Mouse (Mus musculus) liver, postnatal 0 days (tissue): ENCODE results near the gene Kifc5b. TPM values are rescaled to one million over a fixed set of nuclear protein-coding genes. Genes with fewer than 3 reads are reported as not detected.

Source experiments
- ATAC-seq: fragments of 200-750 bp; cut with Nextera tagmentation; 2 replicates; pipeline ENCODE4 v1.8.0; 2017; ENCODE audit warnings: mild to moderate bottlenecking, moderate library complexity
- DNase-seq: peaks from one replicate; pipeline ENCODE4 v3.0.0-alpha.2; 2016
- H3K27ac ChIP-seq: fragments of 300-500 bp; sonication (generic); 2 replicates; pipeline ENCODE4 v1.5.1; 2014; ENCODE audit warnings: antibody characterized with exemption, moderate library complexity, mild to moderate bottlenecking, low read depth
- H3K27me3 ChIP-seq: fragments of 300-500 bp; sonication (generic); 2 replicates; pipeline ENCODE4 v1.6.1; 2014; ENCODE audit warnings: low read length, control low read depth, mixed read lengths; ENCODE audit not compliant: insufficient read depth
- H3K36me3 ChIP-seq: fragments of 300-500 bp; sonication (generic); replicated peaks from 2 replicates; pipeline ENCODE4 v1.6.1; 2014; ENCODE audit warnings: mild to moderate bottlenecking, control low read depth, low read length, moderate library complexity, mixed read lengths; ENCODE audit not compliant: insufficient read depth
- H3K4me1 ChIP-seq: fragments of 300-500 bp; sonication (generic); 2 replicates; pipeline ENCODE4 v1.6.1; 2014; ENCODE audit warnings: antibody characterized with exemption, mild to moderate bottlenecking, control low read depth; ENCODE audit not compliant: insufficient read depth
- H3K4me2 ChIP-seq: fragments of 300-500 bp; sonication (generic); 2 replicates; pipeline ENCODE4 v1.6.1; 2014; ENCODE audit warnings: low read depth, mild to moderate bottlenecking, low read length, moderate library complexity, mixed read lengths
- H3K4me3 ChIP-seq: fragments of 300-500 bp; sonication (generic); 2 replicates; pipeline ENCODE4 v1.5.1; 2014; ENCODE audit warnings: low read depth, low read length
- H3K9ac ChIP-seq: fragments of 300-500 bp; sonication (generic); replicated peaks from 2 replicates; pipeline ENCODE4 v1.6.1; 2014; ENCODE audit warnings: mild to moderate bottlenecking, moderate library complexity
- H3K9me3 ChIP-seq: fragments of 300-500 bp; sonication (generic); 2 replicates; pipeline ENCODE4 v1.6.1; 2016; ENCODE audit warnings: mild to moderate bottlenecking, control low read depth, low read length, mixed read lengths
- CTCF ChIP-seq: sonication (generic); IDR thresholded peaks from 2 replicates; pipeline ENCODE4 v1.5.1; 2016; ENCODE audit warnings: antibody characterized with exemption, low read depth
- EP300 ChIP-seq: IDR thresholded peaks from 2 replicates; pipeline ENCODE4 v1.6.1; 2016; ENCODE audit warnings: antibody characterized with exemption, low read depth, mild to moderate bottlenecking
- WGBS: fragments of 180-500 bp; shearing (Covaris S2); extraction: QIAGEN DNeasy Blood & Tissue Kit; methylation state at CpG from one replicate; pipeline ENCODE4 v1.1.7; 2014; ENCODE audit not compliant: insufficient replicate concordance; 5-methylcytosine and 5-hydroxymethylcytosine counted together
- polyA plus RNA-seq: library from polyadenylated mRNA; unstranded; fragments of >200 nt; fragmentation: Nextera tagmentation; extraction: Ambion mirVana; gene quantifications from 2 replicates; pipeline ENCODE4 v1.2.1, GENCODE M21; 2015

Kifc5b gene
- polyA plus RNA-seq, 1 experiment from 2014 or later: 2.7 TPM

GRCm38 (mm10) chr17:26961572-26962240, 44.8 kb downstream of the Kifc5b start:
- 83% methylated on average over 21 of the region's 21 CpGs for WGBS
- no peak for ATAC-seq
- 0 out of 2 replicates have a peak, but pooled peaks cover 3% of the 10 kb centered on the region for H3K36me3 ChIP-seq
- H3K4me1 ChIP-seq: peaks cover 8% of the 10 kb centered on the region; the same call in 1 of the 2 replicates
- H3K4me2 ChIP-seq: no peak overlapping the region
- H3K27me3 ChIP-seq: no peaks in the 10 kb centered on the region
- no peak overlapping the region for H3K27ac ChIP-seq
- no peak overlapping the region for H3K4me3 ChIP-seq
- TF ChIP-seq EP300 (no peak), CTCF (no peak)
- no peak for DNase-seq
- no peak overlapping the region for H3K9ac ChIP-seq
- H3K9me3 ChIP-seq: no peaks in the 10 kb centered on the region

- DNase-seq: no peak
- no peak overlapping the region for H3K4me2 ChIP-seq
- H3K9ac ChIP-seq: no peak overlapping the region
- no peak overlapping the region for H3K27ac ChIP-seq
- no peaks in the 10 kb centered on the region for H3K27me3 ChIP-seq
- H3K4me1 ChIP-seq: peaks cover 6% of the 10 kb centered on the region
- TF ChIP-seq EP300: no peak
- no peak for TF ChIP-seq CTCF
- H3K36me3 ChIP-seq: no peaks in the 10 kb centered on the region
- no peaks in the 10 kb centered on the region for H3K9me3 ChIP-seq
- no peak for ATAC-seq
- no peak overlapping the region for H3K4me3 ChIP-seq
- 88% methylated on average over 11 of the region's 11 CpGs for WGBS
Measured at GRCm38 (mm10) chr17:26966993-26967392, 50.1 kb downstream of the Kifc5b start.

- no peak overlapping the region for H3K4me2 ChIP-seq
- H3K9me3 ChIP-seq: no peaks in the 10 kb centered on the region
- H3K4me3 ChIP-seq: no peak overlapping the region
- 78% methylated on average over 6 of the region's 6 CpGs for WGBS
- H3K27ac ChIP-seq: no peak overlapping the region
- H3K27me3 ChIP-seq: no peaks in the 10 kb centered on the region
- DNase-seq: no peak
- H3K36me3 ChIP-seq: no peaks in the 10 kb centered on the region
- no peak for ATAC-seq
- TF ChIP-seq EP300 (no peak), CTCF (no peak)
- H3K9ac ChIP-seq: no peak overlapping the region
- H3K4me1 ChIP-seq: peaks cover 8% of the 10 kb centered on the region
Measured at GRCm38 (mm10) chr17:26967477-26967876, 50.6 kb downstream of the Kifc5b start.

DNA sequence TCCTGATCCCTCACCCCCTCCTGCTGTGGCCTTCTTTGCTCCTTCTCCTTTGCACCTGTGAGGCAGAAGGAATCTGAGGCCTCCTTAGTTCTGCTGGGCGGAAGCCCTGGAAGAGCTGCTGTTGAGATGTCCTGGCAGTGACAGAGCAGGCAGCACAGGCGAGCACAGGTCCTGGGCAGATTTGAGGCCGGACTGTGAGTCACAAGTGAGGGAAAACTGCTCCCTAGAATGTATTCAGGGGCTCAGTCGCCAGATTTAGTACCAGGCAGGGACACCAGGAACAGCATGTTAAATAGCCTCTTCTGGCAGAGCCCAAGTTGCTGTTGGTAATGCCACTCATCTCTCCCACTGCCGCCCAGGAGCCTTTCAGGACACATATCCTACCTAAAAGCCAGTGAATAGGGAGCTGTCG, 51.3 kb downstream of the Kifc5b start:
- no peak overlapping the region for H3K4me2 ChIP-seq
- H3K4me3 ChIP-seq: no peak overlapping the region
- DNase-seq (no peak), ATAC-seq (no peak)
- H3K36me3 ChIP-seq: no peaks in the 10 kb centered on the region
- no peak for TF ChIP-seq CTCF
- TF ChIP-seq EP300: no peak
- no peak overlapping the region for H3K27ac ChIP-seq
- H3K27me3 ChIP-seq: no peaks in the 10 kb centered on the region
- peaks cover 8% of the 10 kb centered on the region for H3K4me1 ChIP-seq
- no peaks in the 10 kb centered on the region for H3K9me3 ChIP-seq
- 86% methylated on average over 6 of the region's 6 CpGs for WGBS
- H3K9ac ChIP-seq: no peak overlapping the region

GRCm38 (mm10) chr17:26969257-26969656, 52.4 kb downstream of the Kifc5b start:
- Histone ChIP-seq H3K9me3 (no peaks in the 10 kb centered on the region), H3K27me3 (no peaks in the 10 kb centered on the region), H3K9ac (no peak overlapping the region), H3K27ac (no peak overlapping the region), H3K4me2 (no peak overlapping the region), H3K36me3 (no peaks in the 10 kb centered on the region), H3K4me1 (peaks cover 15% of the 10 kb centered on the region), H3K4me3 (no peak overlapping the region)
- no peak for ATAC-seq
- WGBS: 87% methylated on average over 6 of the region's 6 CpGs
- TF ChIP-seq EP300 (no peak), CTCF (no peak)
- DNase-seq: no peak

DNA sequence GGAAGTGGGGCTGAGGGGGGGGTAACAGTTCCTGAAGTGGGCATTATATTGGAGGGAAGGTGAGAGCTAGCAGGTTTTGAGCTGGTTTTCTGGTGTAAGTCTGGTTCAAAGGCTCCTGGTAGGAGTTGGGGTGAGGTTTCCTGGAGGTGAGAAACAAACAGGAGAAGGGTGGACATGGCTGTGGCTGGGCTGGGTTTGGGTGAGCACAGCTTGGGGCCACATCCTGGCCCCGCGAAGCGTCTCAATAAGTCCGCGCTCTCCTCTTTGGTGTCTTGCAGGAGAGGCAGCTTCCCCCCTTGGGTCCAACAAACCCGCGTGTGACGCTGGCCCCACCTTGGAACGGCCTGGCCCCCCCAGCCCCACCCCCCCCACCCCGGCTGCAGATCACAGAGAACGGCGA, 53.3 kb downstream of the Kifc5b start:
- Histone ChIP-seq H3K4me1 (peaks cover 18% of the 10 kb centered on the region), H3K9ac (no peak overlapping the region), H3K27ac (no peak overlapping the region), H3K4me3 (no peak overlapping the region), H3K4me2 (no peak overlapping the region), H3K9me3 (no peaks in the 10 kb centered on the region), H3K27me3 (no peaks in the 10 kb centered on the region), H3K36me3 (no peaks in the 10 kb centered on the region)
- no peak for DNase-seq
- 58% methylated on average over 12 of the region's 12 CpGs for WGBS
- no peak for TF ChIP-seq EP300
- no peak for ATAC-seq
